Mouse (Mus musculus) kidney, embryonic 15.5 days (tissue): Measurements from ENCODE around the gene Fkbp6. TPM values are rescaled to one million over a fixed set of nuclear protein-coding genes. Genes with fewer than 3 reads are reported as not detected.

ENCODE experiments used
- ATAC-seq: fragments of 200-750 bp; cut with Nextera tagmentation; replicated peaks from 2 replicates; pipeline ENCODE4 v1.8.0; 2017; ENCODE audit warnings: moderate TSS enrichment; ENCODE audit not compliant: low FRiP score
- H3K27ac ChIP-seq: fragments of 300-500 bp; sonication (generic); 2 replicates; pipeline ENCODE4 v1.5.1; 2015; ENCODE audit warnings: mild to moderate bottlenecking, inconsistent platforms
- H3K27me3 ChIP-seq: fragments of 300-500 bp; sonication (generic); 2 replicates; pipeline ENCODE4 v1.6.1; 2015; ENCODE audit warnings: inconsistent platforms
- H3K36me3 ChIP-seq: fragments of 300-500 bp; sonication (generic); 2 replicates; pipeline ENCODE4 v1.6.1; 2015; ENCODE audit warnings: inconsistent platforms
- H3K4me1 ChIP-seq: fragments of 300-500 bp; sonication (generic); 2 replicates; pipeline ENCODE4 v1.6.1; 2015; ENCODE audit warnings: inconsistent platforms
- H3K4me2 ChIP-seq: fragments of 300-500 bp; sonication (generic); 2 replicates; pipeline ENCODE4 v1.6.1; 2015; ENCODE audit warnings: moderate library complexity, mild to moderate bottlenecking, inconsistent platforms
- H3K4me3 ChIP-seq: fragments of 300-500 bp; sonication (generic); replicated peaks from 2 replicates; pipeline ENCODE4 v1.5.1; 2015; ENCODE audit warnings: mild to moderate bottlenecking, inconsistent platforms
- H3K9ac ChIP-seq: fragments of 300-500 bp; sonication (generic); 2 replicates; pipeline ENCODE4 v1.6.1; 2015; ENCODE audit warnings: mild to moderate bottlenecking, inconsistent platforms
- H3K9me3 ChIP-seq: fragments of 300-500 bp; sonication (generic); replicated peaks from 2 replicates; pipeline ENCODE4 v1.6.1; 2016; ENCODE audit warnings: inconsistent platforms
- WGBS: fragments of 180-500 bp; shearing (Covaris S2); methylation state at CpG from one replicate; pipeline ENCODE4 v1.1.7; 2015; ENCODE audit warnings: mixed read lengths; 5-methylcytosine and 5-hydroxymethylcytosine counted together
- polyA plus RNA-seq: library from polyadenylated mRNA; unstranded; fragments of >200 nt; fragmentation: Nextera tagmentation; extraction: Ambion mirVana; gene quantifications from 2 replicates; pipeline ENCODE4 v1.2.1, GENCODE M21; 2015

Fkbp6 gene
- polyA plus RNA-seq, 1 experiment from 2014 or later = not detected

DNA sequence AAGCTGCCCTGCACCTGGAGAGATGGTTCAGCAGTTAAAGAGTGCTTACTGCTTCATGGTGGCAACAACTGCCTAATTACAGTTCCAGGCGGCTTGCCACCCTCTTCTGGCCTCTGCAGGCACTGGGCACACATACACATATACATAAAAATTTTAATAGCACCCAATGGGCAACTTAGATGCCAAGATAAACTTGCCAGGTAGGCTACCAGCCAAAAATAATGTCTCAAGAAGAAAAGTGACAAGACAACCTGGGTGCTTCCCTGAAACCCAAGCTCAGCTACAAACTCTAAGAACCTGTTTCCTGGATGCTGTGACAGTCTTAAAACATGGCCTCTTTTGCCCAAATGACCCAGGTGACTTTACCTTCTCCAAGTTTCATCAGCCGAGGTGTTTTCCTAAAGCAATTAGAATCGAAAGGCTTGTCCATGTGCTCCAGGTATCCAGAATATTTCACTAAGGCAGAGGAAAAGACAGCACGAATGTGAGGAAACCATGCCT lies 2.3 kb downstream of the Fkbp6 start:
- Histone ChIP-seq H3K9ac (no peak overlapping the region), H3K27me3 (peaks cover 7% of the 10 kb centered on the region; the same call in 1 of the 2 replicates), H3K4me1 (no peaks in the 10 kb centered on the region), H3K27ac (no peak overlapping the region), H3K4me2 (no peak overlapping the region), H3K4me3 (no peak overlapping the region), H3K36me3 (no peaks in the 10 kb centered on the region), H3K9me3 (no peaks in the 10 kb centered on the region)
- no peak for ATAC-seq
- WGBS = 71% methylated on average over 4 of the region's 4 CpGs

DNA sequence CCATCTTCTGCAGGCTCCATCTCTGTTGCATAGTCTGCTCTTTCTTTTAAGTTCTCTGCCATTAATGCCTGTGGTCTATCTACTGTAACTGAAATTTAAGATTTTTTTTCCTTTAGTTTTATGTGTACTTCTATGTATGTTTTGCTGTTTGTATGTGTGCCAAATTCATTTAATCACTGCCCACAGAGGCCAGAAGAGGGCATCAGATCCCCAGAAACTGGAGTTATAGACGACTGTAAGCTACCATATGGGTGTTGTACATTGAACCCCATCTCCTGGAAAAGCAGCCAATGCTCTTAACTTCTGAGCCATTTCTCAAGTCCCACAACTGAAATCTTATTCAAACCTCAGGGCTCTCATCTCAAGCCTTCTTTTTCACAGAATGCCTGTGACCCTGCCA lies 3.4 kb downstream of the Fkbp6 start:
- no peaks in the 10 kb centered on the region for H3K36me3 ChIP-seq
- no peaks in the 10 kb centered on the region for H3K9me3 ChIP-seq
- H3K27ac ChIP-seq = no peak overlapping the region
- ATAC-seq = no peak
- no peak overlapping the region for H3K4me2 ChIP-seq
- H3K4me3 ChIP-seq = no peak overlapping the region
- peaks cover 3% of the 10 kb centered on the region; the same call in 1 of the 2 replicates for H3K27me3 ChIP-seq
- no peaks in the 10 kb centered on the region for H3K4me1 ChIP-seq
- H3K9ac ChIP-seq = no peak overlapping the region
- 16% methylated on average over 1 of the region's 1 CpGs for WGBS

DNA sequence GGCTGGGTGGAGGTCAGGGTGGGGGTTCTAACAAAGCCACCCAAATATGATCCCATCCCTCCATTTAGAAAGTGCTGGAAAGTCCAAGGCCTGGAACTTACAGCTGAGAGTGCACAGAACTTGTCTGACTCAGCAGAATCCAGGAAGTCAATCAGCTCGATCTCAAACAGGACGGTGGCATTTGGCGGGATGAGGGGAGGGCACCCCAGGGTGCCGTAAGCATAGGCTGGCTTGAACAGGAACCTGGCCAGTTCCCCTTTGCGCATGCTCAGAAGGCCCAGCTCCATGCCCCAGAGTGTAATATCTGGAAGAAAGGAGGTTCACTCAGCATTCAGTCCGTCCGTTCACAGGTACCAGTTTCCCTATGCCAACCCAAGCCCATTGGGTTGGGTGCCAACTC lies 3.9 kb downstream of the Fkbp6 start:
- no peak overlapping the region for H3K4me3 ChIP-seq

DNA sequence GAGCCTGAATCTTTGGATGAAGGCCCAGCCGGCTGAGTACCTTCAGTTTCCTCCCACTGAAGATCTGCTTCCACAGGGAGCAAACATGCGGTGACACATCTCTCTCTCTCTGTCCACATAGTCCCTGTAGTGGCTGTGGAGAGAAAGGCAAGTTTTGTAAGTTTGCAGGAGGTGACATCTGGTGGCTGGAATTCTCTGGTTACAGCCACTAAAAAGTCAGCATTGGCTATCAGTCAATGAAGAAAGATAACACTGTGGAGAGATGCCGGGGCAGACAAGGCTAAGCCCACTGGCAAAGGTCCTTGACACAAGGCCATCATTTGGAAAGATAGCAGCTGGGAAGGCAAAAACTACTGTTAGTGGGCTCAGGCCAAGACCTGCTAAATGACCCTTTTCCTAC lies 12.3 kb downstream of the Fkbp6 start:
- no peak overlapping the region for H3K4me2 ChIP-seq
- H3K4me3 ChIP-seq = no peak overlapping the region
- H3K9me3 ChIP-seq = no peaks in the 10 kb centered on the region
- no peak overlapping the region for H3K27ac ChIP-seq
- no peaks in the 10 kb centered on the region for H3K36me3 ChIP-seq
- no peak overlapping the region for H3K9ac ChIP-seq
- no peaks in the 10 kb centered on the region for H3K4me1 ChIP-seq
- 32% methylated on average over 3 of the region's 3 CpGs for WGBS
- no peak for ATAC-seq
- H3K27me3 ChIP-seq = no peaks in the 10 kb centered on the region

More for the DNA sequence above, 3.9 kb downstream of the Fkbp6 start:
- no peak overlapping the region for H3K27ac ChIP-seq
- ATAC-seq = no peak
- H3K36me3 ChIP-seq = no peaks in the 10 kb centered on the region
- no peaks in the 10 kb centered on the region for H3K4me1 ChIP-seq
- H3K9ac ChIP-seq = no peak overlapping the region
- H3K9me3 ChIP-seq = no peaks in the 10 kb centered on the region
- 78% methylated on average over 7 of the region's 7 CpGs for WGBS
- H3K4me2 ChIP-seq = no peak overlapping the region
- H3K27me3 ChIP-seq = peaks cover 3% of the 10 kb centered on the region; the same call in 1 of the 2 replicates

DNA sequence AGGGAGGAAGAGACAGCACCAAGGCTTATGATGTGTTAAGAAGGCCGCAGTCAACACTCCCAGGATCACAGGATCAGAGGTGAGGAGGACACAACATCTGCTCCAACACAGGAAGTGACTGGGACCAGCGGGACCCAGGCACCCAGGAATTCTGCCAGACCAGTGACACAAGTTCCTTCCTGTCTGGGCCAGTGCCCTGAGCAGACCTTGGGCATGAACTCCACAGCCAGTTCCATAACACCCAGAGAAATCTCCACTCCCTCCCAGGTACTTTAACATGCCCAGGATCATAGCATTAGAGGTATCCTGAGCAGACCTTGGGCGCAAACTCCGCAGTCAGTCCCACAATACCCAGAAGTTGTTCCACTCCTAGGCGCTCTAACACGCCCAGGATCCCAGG lies 18.7 kb downstream of the Fkbp6 start:
- H3K4me1 ChIP-seq = no peaks in the 10 kb centered on the region
- H3K27ac ChIP-seq = no peak overlapping the region
- H3K9me3 ChIP-seq = no peaks in the 10 kb centered on the region
- H3K4me3 ChIP-seq = no peak overlapping the region
- H3K4me2 ChIP-seq = no peak overlapping the region
- WGBS = 82% methylated on average over 6 of the region's 6 CpGs
- ATAC-seq = no peak
- no peaks in the 10 kb centered on the region for H3K27me3 ChIP-seq
- H3K36me3 ChIP-seq = no peaks in the 10 kb centered on the region
- H3K9ac ChIP-seq = no peak overlapping the region

DNA sequence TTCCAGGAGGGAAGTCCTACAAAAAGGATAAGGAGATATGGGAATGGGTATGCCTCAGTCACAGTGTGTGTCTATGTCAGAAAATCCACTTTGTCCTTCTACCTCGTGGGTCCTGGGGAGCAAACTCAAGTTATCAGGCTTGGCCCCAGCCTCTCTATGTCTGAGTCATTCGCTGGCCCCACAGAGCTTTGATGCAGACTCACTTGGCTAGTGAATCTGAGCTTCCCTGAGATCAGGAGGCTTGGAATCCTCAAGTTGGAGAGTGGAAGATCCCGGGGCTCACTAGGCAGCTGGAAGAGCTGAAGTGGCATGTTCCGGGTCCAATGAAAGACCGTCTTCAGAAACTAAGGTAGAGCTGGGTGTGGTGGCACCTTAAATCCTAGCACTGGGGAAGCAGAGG lies 19.6 kb downstream of the Fkbp6 start:
- 83% methylated on average over 5 of the region's 5 CpGs for WGBS
- no peak overlapping the region for H3K9ac ChIP-seq
- no peak overlapping the region for H3K4me2 ChIP-seq
- no peak overlapping the region for H3K27ac ChIP-seq
- H3K36me3 ChIP-seq = no peaks in the 10 kb centered on the region
- no peaks in the 10 kb centered on the region for H3K27me3 ChIP-seq
- ATAC-seq = no peak
- no peak overlapping the region for H3K4me3 ChIP-seq
- no peaks in the 10 kb centered on the region for H3K9me3 ChIP-seq
- no peaks in the 10 kb centered on the region for H3K4me1 ChIP-seq

DNA sequence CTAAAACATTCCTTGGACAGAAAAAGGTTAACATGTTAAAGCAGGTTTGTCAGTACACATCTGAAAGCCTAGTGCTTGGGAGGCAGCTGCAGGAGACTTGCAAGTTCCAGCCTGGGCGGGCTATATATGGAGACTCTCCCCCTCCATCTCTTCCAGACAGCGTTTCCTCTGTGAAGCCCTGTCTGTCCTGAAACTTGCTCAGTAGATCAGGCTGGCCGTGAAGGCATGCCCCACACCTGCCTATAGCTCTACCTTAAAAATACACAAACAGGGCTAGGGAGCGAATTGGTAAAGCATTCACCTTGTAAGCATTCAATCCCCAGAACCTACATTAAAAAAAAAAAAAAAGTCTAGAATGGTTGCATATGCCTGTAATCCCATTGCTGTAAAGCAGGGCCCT lies 20.4 kb downstream of the Fkbp6 start:
- Histone ChIP-seq H3K27ac (no peak overlapping the region), H3K4me1 (no peaks in the 10 kb centered on the region), H3K9me3 (no peaks in the 10 kb centered on the region), H3K36me3 (no peaks in the 10 kb centered on the region), H3K4me2 (no peak overlapping the region), H3K4me3 (no peak overlapping the region), H3K27me3 (no peaks in the 10 kb centered on the region), H3K9ac (no peak overlapping the region)
- WGBS = 79% methylated on average over 4 of the region's 4 CpGs
- ATAC-seq = no peak

DNA sequence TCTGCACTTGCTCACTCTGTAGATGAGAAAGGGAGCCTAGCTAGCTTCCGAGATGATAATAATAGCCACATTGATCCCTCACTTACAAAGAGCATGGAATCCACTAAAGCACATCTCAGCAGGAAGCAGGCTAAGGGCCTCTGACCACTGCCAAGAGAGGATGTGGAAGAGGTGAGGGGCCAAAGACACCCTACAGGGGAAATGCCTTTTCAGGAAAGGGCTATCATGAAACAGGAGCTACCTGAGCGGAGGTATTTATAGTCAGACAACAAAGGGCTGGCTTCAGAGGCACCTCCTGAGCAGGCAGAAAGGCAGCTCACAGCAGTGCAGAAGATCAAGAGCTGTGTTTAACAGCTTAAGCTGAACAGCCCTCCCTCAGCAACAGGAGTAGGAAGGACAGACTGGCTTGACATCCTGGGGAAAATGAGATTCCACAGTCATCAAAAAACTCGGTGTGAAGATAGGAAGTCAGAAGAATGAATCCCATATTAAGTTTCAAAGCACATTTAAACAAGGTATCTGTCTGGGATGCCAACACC lies 23.7 kb downstream of the Fkbp6 start:
- Histone ChIP-seq H3K9ac (no peak overlapping the region), H3K4me2 (no peak overlapping the region), H3K36me3 (no peaks in the 10 kb centered on the region), H3K27me3 (no peaks in the 10 kb centered on the region), H3K4me1 (no peaks in the 10 kb centered on the region), H3K4me3 (no peak overlapping the region), H3K27ac (no peak overlapping the region), H3K9me3 (no peaks in the 10 kb centered on the region)
- 24% methylated on average over 3 of the region's 3 CpGs for whole genome bisulfite sequencing
- no peak for ATAC-seq

DNA sequence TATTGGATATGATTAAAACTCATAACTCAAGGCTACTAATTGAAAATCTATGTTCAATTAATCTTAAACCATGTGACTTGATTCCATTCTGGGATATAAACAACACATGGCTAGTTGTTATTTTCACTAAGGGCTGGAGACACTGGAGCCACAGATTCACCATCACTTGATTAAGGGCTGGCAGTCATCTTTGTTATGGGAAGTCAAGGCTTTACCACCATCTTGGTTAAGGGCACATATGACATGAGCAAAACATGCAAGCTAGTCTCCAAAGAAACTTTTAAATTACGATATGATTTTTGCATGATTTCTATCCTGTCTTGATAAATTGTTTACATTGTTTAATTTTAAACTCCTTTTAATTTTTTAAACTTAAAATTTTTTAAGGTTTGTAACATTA lies 27.6 kb downstream of the Fkbp6 start:
- H3K4me3 ChIP-seq = no peak overlapping the region
- H3K27ac ChIP-seq = no peak overlapping the region
- no peak overlapping the region for H3K4me2 ChIP-seq
- no peaks in the 10 kb centered on the region for H3K27me3 ChIP-seq
- 91% methylated on average over 1 of the region's 1 CpGs for WGBS
- H3K9ac ChIP-seq = no peak overlapping the region
- no peaks in the 10 kb centered on the region for H3K4me1 ChIP-seq
- no peaks in the 10 kb centered on the region for H3K9me3 ChIP-seq
- ATAC-seq = no peak
- no peaks in the 10 kb centered on the region for H3K36me3 ChIP-seq

DNA sequence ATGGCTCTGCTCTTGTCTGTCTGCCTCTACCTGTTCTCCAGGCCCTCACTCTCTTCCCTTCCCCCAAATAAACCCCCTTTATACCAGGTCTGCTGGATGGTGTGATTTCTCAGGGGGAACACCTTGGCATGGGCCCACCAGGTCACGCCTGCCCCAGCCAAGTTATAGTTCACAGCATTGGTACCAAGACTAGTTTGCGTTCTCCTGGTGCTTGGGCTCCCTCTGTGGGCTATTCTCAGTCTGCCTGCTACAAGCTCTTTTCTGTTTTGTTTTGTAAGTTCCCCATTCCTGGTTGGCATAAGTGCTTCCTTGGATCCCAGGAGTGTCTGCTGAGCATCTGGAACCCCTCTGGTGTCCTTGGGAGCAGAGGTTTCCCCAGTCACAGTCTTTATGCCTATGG lies 30.0 kb downstream of the Fkbp6 start:
- Histone ChIP-seq H3K9me3 (no peaks in the 10 kb centered on the region), H3K36me3 (no peaks in the 10 kb centered on the region), H3K27me3 (no peaks in the 10 kb centered on the region), H3K9ac (no peak overlapping the region), H3K27ac (no peak overlapping the region), H3K4me3 (no peak overlapping the region), H3K4me1 (no peaks in the 10 kb centered on the region), H3K4me2 (no peak overlapping the region)
- WGBS = 66% methylated on average over 2 of the region's 2 CpGs
- ATAC-seq = no peak

DNA sequence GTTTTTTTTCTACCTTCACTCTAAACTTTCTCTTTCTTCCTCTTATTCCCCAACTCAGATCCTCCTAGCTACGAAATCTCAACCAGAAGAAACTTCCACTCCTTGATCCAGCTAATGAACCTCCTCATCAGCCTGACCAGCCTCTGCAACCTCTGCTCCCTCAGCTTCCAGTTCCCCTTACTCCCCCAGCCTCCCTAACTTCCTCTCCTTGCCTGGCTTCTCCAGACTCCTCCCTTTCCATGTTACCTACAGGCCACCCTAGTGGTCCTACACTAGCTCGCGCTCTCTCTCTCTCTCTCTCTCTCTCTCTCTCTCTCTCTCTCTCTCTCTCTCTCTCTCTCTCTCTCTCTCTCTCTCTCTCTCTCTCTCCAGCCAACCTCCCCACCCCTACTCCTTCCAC lies 33.7 kb downstream of the Fkbp6 start:
- WGBS = 61% methylated on average over 3 of the region's 3 CpGs
- H3K4me2 ChIP-seq = no peak overlapping the region
- H3K9ac ChIP-seq = no peak overlapping the region
- no peaks in the 10 kb centered on the region for H3K9me3 ChIP-seq
- H3K27me3 ChIP-seq = no peaks in the 10 kb centered on the region
- no peaks in the 10 kb centered on the region for H3K36me3 ChIP-seq
- no peak overlapping the region for H3K27ac ChIP-seq
- H3K4me3 ChIP-seq = no peak overlapping the region
- no peak for ATAC-seq
- no peaks in the 10 kb centered on the region for H3K4me1 ChIP-seq

DNA sequence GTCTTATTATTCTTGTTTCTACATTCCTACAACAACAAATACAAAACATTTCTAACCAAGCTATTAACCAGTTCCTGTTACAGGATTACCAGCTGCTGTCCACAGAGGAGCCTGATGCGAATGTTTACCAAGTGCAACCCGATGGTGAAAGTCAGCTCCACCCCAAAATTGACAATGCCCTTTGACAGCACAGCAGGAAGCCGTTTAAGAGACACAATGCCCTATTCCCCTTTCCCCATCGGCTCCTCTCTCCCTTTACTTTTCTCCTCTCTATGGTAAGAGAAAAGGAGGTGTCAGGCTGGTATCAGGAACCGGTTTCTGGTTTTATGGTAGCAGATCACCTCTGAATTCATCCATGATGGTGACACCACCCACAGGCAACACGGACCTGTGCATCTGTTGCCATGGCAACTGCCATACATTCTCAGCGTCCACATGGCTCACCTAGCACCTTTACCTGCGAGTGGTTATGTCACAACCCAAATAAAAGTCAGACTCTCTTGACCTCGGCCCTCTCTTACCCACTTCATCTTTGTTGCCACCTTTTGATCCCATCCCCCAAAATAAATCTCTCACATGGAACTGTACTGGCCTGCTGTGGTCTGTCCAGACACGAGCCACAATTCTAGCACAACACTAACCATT lies 43.4 kb downstream of the Fkbp6 start:
- Histone ChIP-seq H3K27ac (no peak overlapping the region), H3K4me3 (no peak overlapping the region), H3K9ac (no peak overlapping the region), H3K36me3 (no peaks in the 10 kb centered on the region), H3K9me3 (no peaks in the 10 kb centered on the region), H3K4me2 (no peak overlapping the region), H3K4me1 (no peaks in the 10 kb centered on the region), H3K27me3 (peaks cover 11% of the 10 kb centered on the region; the same call in 1 of the 2 replicates)
- WGBS = 50% methylated on average over 10 of the region's 10 CpGs
- ATAC-seq = no peak

DNA sequence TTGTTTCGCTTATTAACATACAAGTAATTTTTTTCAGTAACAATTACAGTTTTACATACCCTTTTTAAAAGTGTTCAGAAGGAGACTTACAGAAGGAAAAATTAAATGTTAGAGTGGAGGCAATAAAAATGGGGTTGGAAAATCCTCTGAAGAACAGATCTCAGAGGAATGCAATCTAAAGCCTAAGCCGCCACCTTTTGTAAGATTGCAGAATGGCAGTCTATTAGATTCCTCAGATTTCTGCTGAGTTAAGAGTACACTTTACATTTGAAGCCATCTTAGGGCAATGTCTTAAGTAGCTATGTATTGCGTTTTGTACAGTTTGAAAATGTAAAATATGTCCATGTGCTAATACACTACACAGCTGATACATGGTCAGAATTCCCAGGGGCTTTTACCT lies 47.4 kb downstream of the Fkbp6 start:
- Histone ChIP-seq H3K9me3 (no peaks in the 10 kb centered on the region), H3K4me2 (no peak overlapping the region), H3K27ac (no peak overlapping the region), H3K27me3 (peaks cover 4% of the 10 kb centered on the region; the same call in 1 of the 2 replicates), H3K9ac (no peak overlapping the region), H3K4me1 (no peaks in the 10 kb centered on the region), H3K4me3 (no peak overlapping the region), H3K36me3 (no peaks in the 10 kb centered on the region)
- WGBS = 82% methylated on average over 3 of the region's 3 CpGs
- ATAC-seq = no peak
